Mouse (Mus musculus): ENCODE results near the gene Col7a1.

DNA sequence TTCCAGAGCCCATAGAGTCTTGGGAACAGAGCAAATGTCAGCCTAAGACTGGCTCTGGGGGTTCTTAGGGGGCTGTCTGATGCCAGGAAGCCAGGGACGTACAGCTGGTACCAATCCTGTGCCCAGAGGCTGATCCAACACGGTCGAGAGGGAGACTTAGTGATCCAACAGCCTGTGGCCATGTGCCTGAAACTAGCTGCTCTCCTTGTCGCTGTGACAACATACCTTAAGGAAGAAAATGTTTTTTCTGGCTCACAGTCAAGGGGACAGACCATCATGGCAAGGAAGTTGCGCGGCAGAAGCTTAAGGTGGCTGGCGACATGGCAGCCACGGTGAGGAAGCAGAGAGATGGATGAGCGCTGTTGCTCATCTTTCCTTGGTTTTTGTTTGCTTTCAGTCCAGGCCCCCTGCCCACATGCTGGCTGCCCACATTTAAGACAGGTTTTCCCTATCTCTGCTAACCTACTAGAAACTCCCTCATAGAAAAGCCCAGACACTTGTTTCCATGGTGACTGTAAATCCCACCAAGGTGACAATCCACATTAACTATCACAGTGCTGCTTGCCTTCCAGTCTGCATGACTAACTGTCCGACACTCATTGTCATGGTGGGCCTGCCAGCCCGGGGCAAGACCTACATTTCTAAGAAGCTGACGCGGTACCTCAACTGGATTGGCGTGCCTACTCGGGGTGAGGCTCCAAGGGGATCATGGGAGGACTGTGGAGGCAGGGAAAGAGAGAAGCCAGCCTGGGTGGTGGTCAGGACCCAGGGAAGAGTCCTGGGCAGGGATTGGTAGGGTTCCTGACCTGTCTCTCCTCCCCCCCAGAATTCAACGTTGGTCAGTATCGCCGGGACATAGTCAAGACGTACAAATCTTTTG is 45.1 kb downstream of the Col7a1 start:
- TF ChIP-seq POLR2A (IDR thresholded peaks at IDR 0.05; ENCODE audit: control insufficient read depth, extremely low read depth, insufficient read depth, low read length, poor library complexity) (no peak), CTCF (IDR thresholded peaks at IDR 0.05; ENCODE audit: borderline replicate concordance, control insufficient read depth, extremely low read depth, insufficient read depth, low read length, poor library complexity) (no peak)

All from thymus, adult 2 months (tissue).